ENCODE assay signal across 8 mouse cellular contexts in the genomic region with DNA sequence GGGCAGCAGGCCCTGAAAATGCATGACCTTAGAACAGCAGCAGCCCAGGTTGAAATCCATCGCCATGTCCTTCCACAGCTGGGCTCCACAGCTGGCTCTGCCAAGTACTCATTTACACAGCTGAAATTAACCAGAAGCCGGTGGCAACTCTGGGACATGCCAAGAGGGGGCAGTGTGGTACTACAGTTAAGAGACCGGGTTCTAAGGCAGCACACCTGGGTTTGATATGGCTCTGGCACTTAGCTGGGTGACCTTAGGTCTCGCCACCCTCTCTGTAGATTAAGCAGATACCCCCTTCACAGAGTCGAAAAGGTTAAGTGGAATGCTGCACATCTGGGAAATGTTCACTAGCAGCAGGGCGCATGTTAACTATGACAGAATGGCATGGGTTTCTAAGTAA. TPM values are rescaled to one million over a fixed set of nuclear protein-coding genes. Genes with fewer than 3 reads are reported as not detected.
A peak's percentile ranks its signal among the peaks of the same experiment; 100 is the strongest.
DNase-seq lines count a peak whose midpoint lies in the region.

No protein-coding gene starts in this region.

- H3K9me3 ChIP-seq in heart, embryonic 10.5 days, result no peaks in the 10 kb centered on the region

- no peak overlapping the region for H3K27ac ChIP-seq in heart, embryonic 10.5 days

- peaks cover 7% of the 10 kb centered on the region; the same call in 1 of the 2 replicates for H3K4me1 ChIP-seq in heart, embryonic 10.5 days

- no peaks in the 10 kb centered on the region for H3K36me3 ChIP-seq in heart, embryonic 10.5 days

- peak; percentile 68 to 78 for DNase-seq in CD8-positive naive resting alpha-beta T cell, adult 2 months (ENCODE audit: low read depth in 2 of 2, low spot score in 2 of 2)
- DNase-seq in adipocyte (ENCODE audit: low spot score), result peak; percentile 62
- peak; percentile 79 for DNase-seq in embryo, embryonic 10 days (ENCODE audit: low spot score)
- peak; percentile 79 for DNase-seq in heart, embryonic 10.5 days (ENCODE audit: low spot score)
- DNase-seq in layer of hippocampus, adult 8-10 months (ENCODE audit: low spot score in 2 of 2), result peak; percentile 55 to 74
- peak; percentile 93 for DNase-seq in lung, postnatal 36 days
- DNase-seq in right cerebral cortex, postnatal 14 days, result peak; percentile 51
- peak; percentile 59 to 67 for DNase-seq in urinary bladder, postnatal 36 days (ENCODE audit: low spot score in 2 of 2)

- 0 out of 2 replicates have a peak, but pooled peaks cover 6% of the 10 kb centered on the region for H3K27me3 ChIP-seq in heart, embryonic 10.5 days (ENCODE audit: insufficient read depth, poor library complexity, severe bottlenecking)

- H3K4me3 ChIP-seq in heart, embryonic 10.5 days, result no peak overlapping the region

- 29% methylated on average over 6 of the region's 6 CpGs for WGBS in heart, embryonic 10.5 days

RNA-seq across cellular contexts. Expression of a gene that starts 16.8 kb away (rescaled TPM):
- 1.5 and 2.2 TPM in 2 replicates for polyA plus RNA-seq in heart, embryonic 10.5 days (2016; fragmentation: Nextera tagmentation; extraction: Ambion mirVana)
- 100 to 1,000 TPM; 152 to 178 (median 165) TPM for total RNA-seq in layer of hippocampus, adult 8-10 months (2022)

RNA-seq across cellular contexts. Expression of a gene that starts 17.0 kb away (rescaled TPM):
- 1.4 and 1.7 TPM in 2 replicates for polyA plus RNA-seq in heart, embryonic 10.5 days (2016; fragmentation: Nextera tagmentation; extraction: Ambion mirVana)
- 1 to 10 TPM; 3.6 to 8.4 (median 5.9) TPM for total RNA-seq in layer of hippocampus, adult 8-10 months (2022)

RNA-seq across cellular contexts. Expression of a gene that starts 35.4 kb away (rescaled TPM):
- polyA plus RNA-seq in heart, embryonic 10.5 days (2016; fragmentation: Nextera tagmentation; extraction: Ambion mirVana), result 1.0 TPM in 1 of 2 replicates, not detected in the other
- total RNA-seq in layer of hippocampus, adult 8-10 months (2022), result 1 to 10 TPM; 3.2 to 5.0 (median 4.6) TPM

RNA-seq across cellular contexts. Expression of a gene that starts 49.7 kb away (rescaled TPM):
- 2.9 and 3.2 TPM in 2 replicates for polyA plus RNA-seq in heart, embryonic 10.5 days (2016; fragmentation: Nextera tagmentation; extraction: Ambion mirVana)
- 10 to 100 TPM; 19.3 to 32.8 (median 26.6) TPM for total RNA-seq in layer of hippocampus, adult 8-10 months (2022)
